Mouse (Mus musculus): ENCODE data around the gene Pde11a.

Pde11a gene

GRCm38 (mm10) chr2:76320336-76320735 lies 18.2 kb downstream of the Pde11a start:
- no peak for DNase-seq (ENCODE audit: low spot score)

GRCm38 (mm10) chr2:76319231-76319630 lies 19.3 kb downstream of the Pde11a start:
- no peak for DNase-seq (ENCODE audit: low spot score)

GRCm38 (mm10) chr2:76287671-76288070 lies 50.9 kb downstream of the Pde11a start:
- DNase-seq (ENCODE audit: low spot score), result no peak

GRCm38 (mm10) chr2:76286288-76286740 lies 52.3 kb downstream of the Pde11a start:
- DNase-seq (ENCODE audit: low spot score), result no peak

GRCm38 (mm10) chr2:76285150-76285549 lies 53.4 kb downstream of the Pde11a start:
- DNase-seq (ENCODE audit: low spot score), result no peak

GRCm38 (mm10) chr2:76283378-76284132 lies 55.0 kb downstream of the Pde11a start:
- DNase-seq (ENCODE audit: low spot score), result peak; percentile 80

GRCm38 (mm10) chr2:76269494-76269893 lies 69.1 kb downstream of the Pde11a start:
- no peak for DNase-seq (ENCODE audit: low spot score)

GRCm38 (mm10) chr2:76267335-76267734 lies 71.2 kb downstream of the Pde11a start:
- DNase-seq (ENCODE audit: low spot score), result no peak

- no peak for DNase-seq (ENCODE audit: low spot score)
These were observed 72.0 kb downstream of the Pde11a start for GRCm38 (mm10) chr2:76266622-76267021.

GRCm38 (mm10) chr2:76264258-76264657 lies 74.3 kb downstream of the Pde11a start:
- no peak for DNase-seq (ENCODE audit: low spot score)

- DNase-seq (ENCODE audit: low spot score), result no peak
These were observed 75.9 kb downstream of the Pde11a start for GRCm38 (mm10) chr2:76262661-76263060.

- peak; percentile 53 for DNase-seq (ENCODE audit: low spot score)
These were observed 83.7 kb downstream of the Pde11a start for GRCm38 (mm10) chr2:76254833-76255232.

GRCm38 (mm10) chr2:76251379-76251778 lies 87.2 kb downstream of the Pde11a start:
- no peak for DNase-seq (ENCODE audit: low spot score)

- DNase-seq (ENCODE audit: low spot score), result no peak
These were observed 90.3 kb downstream of the Pde11a start for GRCm38 (mm10) chr2:76248242-76248641.

- no peak for DNase-seq (ENCODE audit: low spot score)
These were observed 99.4 kb downstream of the Pde11a start for GRCm38 (mm10) chr2:76239175-76239574.

GRCm38 (mm10) chr2:76238496-76238895 lies 100.1 kb downstream of the Pde11a start:
- DNase-seq (ENCODE audit: low spot score), result no peak

- DNase-seq (ENCODE audit: low spot score), result no peak
These were observed 100.7 kb downstream of the Pde11a start for GRCm38 (mm10) chr2:76237638-76238420.

- no peak for DNase-seq (ENCODE audit: low spot score)
These were observed 118.0 kb downstream of the Pde11a start for GRCm38 (mm10) chr2:76220364-76221108.

- no peak for DNase-seq (ENCODE audit: low spot score)
These were observed 119.0 kb downstream of the Pde11a start for GRCm38 (mm10) chr2:76219540-76219939.

GRCm38 (mm10) chr2:76216146-76216545 lies 122.4 kb downstream of the Pde11a start:
- no peak for DNase-seq (ENCODE audit: low spot score)

GRCm38 (mm10) chr2:76215219-76215618 lies 123.4 kb downstream of the Pde11a start:
- DNase-seq (ENCODE audit: low spot score), result no peak

- no peak for DNase-seq (ENCODE audit: low spot score)
These were observed 153.4 kb downstream of the Pde11a start for GRCm38 (mm10) chr2:76185126-76185525.

All from layer of hippocampus, adult 9-10 months (tissue).